Mouse (Mus musculus): ENCODE data around the gene Gcc1.
A peak's percentile ranks its signal among the peaks of the same experiment; 100 is the strongest.

The Gcc1 gene

GRCm38 (mm10) chr6:28422651-28423290 is 5.4 kb downstream of the Gcc1 start:
- no peak for DNase-seq (ENCODE audit: low read depth)

GRCm38 (mm10) chr6:28421469-28422000 is 6.7 kb downstream of the Gcc1 start:
- DNase-seq (ENCODE audit: low read depth): peak; percentile 99

- DNase-seq (ENCODE audit: low read depth): no peak
These were observed 7.3 kb downstream of the Gcc1 start for GRCm38 (mm10) chr6:28420865-28421264.

- DNase-seq (ENCODE audit: low read depth): peak; percentile 22
These were observed 7.8 kb downstream of the Gcc1 start for GRCm38 (mm10) chr6:28420361-28420760.

- DNase-seq (ENCODE audit: low read depth): peak; percentile 36
These were observed 8.5 kb downstream of the Gcc1 start for GRCm38 (mm10) chr6:28419673-28420072.

GRCm38 (mm10) chr6:28418449-28418848 is 9.7 kb downstream of the Gcc1 start:
- DNase-seq (ENCODE audit: low read depth): no peak

GRCm38 (mm10) chr6:28416981-28417380 is 11.2 kb downstream of the Gcc1 start:
- no peak for DNase-seq (ENCODE audit: low read depth)

- DNase-seq (ENCODE audit: low read depth): peak; percentile 44
These were observed 17.0 kb downstream of the Gcc1 start for GRCm38 (mm10) chr6:28411236-28411635.

- no peak for DNase-seq (ENCODE audit: low read depth)
These were observed 18.1 kb downstream of the Gcc1 start for GRCm38 (mm10) chr6:28410053-28410452.

GRCm38 (mm10) chr6:28399791-28400190 is 28.4 kb downstream of the Gcc1 start:
- DNase-seq (ENCODE audit: low read depth): peak; percentile 38

GRCm38 (mm10) chr6:28398726-28399125 is 29.5 kb downstream of the Gcc1 start:
- no peak for DNase-seq (ENCODE audit: low read depth)

GRCm38 (mm10) chr6:28397681-28398203 is 30.4 kb downstream of the Gcc1 start, which contains the start of gene Zfp800:
Zfp800 (minus strand) TSS chr6:28398005.
- no peak for DNase-seq (ENCODE audit: low read depth)

- no peak for DNase-seq (ENCODE audit: low read depth)
These were observed 31.2 kb downstream of the Gcc1 start for GRCm38 (mm10) chr6:28396853-28397457.

- no peak for DNase-seq (ENCODE audit: low read depth)
These were observed 31.9 kb downstream of the Gcc1 start for GRCm38 (mm10) chr6:28396051-28396852.

GRCm38 (mm10) chr6:28389038-28389437 is 39.2 kb downstream of the Gcc1 start:
- no peak for DNase-seq (ENCODE audit: low read depth)

GRCm38 (mm10) chr6:28385169-28385568 is 43.0 kb downstream of the Gcc1 start:
- DNase-seq (ENCODE audit: low read depth): no peak

- peak; percentile 54 for DNase-seq (ENCODE audit: low read depth)
These were observed 46.2 kb downstream of the Gcc1 start for GRCm38 (mm10) chr6:28381983-28382382.

- DNase-seq (ENCODE audit: low read depth): no peak
These were observed 58.1 kb downstream of the Gcc1 start for GRCm38 (mm10) chr6:28369966-28370683.

GRCm38 (mm10) chr6:28367575-28367974 is 60.6 kb downstream of the Gcc1 start:
- DNase-seq (ENCODE audit: low read depth): no peak
